Mouse (Mus musculus): ENCODE data around the gene Agl. TPM values are rescaled to one million over a fixed set of nuclear protein-coding genes. Genes with fewer than 3 reads are reported as not detected.
"Not testable (repeated sequence)": the region's sequence is repeated elsewhere in the genome, so short reads cannot be mapped to it uniquely, and the experiment has no call there.

Gene Agl
- polyA plus RNA-seq, 1 experiment, result 1.0 TPM

DNA sequence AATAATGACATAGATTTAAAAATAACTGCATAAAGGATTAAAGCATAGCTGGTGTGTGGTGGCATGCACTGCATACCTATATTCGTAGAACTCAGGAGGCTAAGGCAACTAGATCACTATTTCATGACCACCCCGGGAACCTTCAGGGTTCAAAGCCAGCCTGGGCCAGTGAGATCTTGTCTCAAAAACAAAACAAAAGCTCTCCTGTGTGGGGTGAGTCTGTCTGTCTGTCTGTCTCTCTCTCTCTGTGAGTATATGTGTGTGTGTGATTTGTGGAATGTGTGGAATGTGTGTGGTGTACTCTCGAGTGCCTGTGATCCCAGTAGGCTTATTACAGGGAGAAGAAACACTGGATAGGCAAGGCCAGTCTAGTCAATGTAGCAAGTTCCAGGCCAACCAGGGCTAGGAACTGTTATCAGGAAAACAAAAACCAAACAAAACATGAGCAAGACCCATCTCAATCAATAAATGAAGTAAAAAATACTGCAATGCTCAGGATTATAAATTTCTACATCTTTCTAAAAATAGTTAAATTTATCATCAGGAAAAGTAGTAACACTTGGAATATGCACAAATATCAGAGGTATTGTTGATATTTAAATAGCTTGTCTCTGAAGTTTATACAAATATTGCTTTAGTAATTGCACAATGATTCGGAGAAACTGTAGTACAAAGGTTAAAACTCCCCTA, 9.0 kb downstream of the Agl start:
- Histone ChIP-seq H3K27me3 (replicated peaks) (no peaks in the 10 kb centered on the region), H3K4me3 (replicated peaks) (no peak overlapping the region), H3K4me1 (peaks cover 17% of the 10 kb centered on the region), H3K9me3 (no peaks in the 10 kb centered on the region), H3K36me3 (replicated peaks; ENCODE audit: low read length) (peaks cover 72% of the 10 kb centered on the region)
- TF ChIP-seq GATA1 (IDR thresholded peaks at IDR 0.05; ENCODE audit: borderline replicate concordance, low read length) (no peak), FLI1 (IDR thresholded peaks at IDR 0.05; ENCODE audit: low read length) (no peak)

DNA sequence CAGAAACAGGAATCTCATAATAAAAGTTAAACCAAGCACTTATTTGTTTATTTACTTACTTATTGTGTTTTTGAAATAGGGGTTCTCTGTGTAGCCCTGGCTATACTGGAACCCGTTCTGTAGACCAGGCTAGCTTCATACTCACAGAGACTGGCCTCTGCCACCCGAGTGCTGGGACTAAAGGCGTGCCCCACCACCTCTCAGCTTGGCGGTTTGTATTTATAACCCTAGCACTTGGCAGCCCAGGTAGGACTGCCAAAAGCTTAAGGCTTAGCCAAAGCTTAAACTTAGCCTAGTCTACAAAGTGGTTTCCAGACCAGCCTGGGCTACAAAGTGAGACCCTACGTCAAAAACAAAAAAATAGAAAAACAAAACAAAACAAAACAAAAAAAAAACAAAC, 19.1 kb downstream of the Agl start:
- TF ChIP-seq FLI1 (IDR thresholded peaks at IDR 0.05; ENCODE audit: low read length), result no peak
- TF ChIP-seq GATA1 (IDR thresholded peaks at IDR 0.05; ENCODE audit: borderline replicate concordance, low read length), result no peak
- Histone ChIP-seq H3K4me1 (no peaks in the 10 kb centered on the region), H3K27me3 (replicated peaks) (no peaks in the 10 kb centered on the region), H3K9me3 (no peaks in the 10 kb centered on the region), H3K4me3 (replicated peaks) (no peak overlapping the region), H3K36me3 (replicated peaks; ENCODE audit: low read length) (peaks cover 91% of the 10 kb centered on the region)

DNA sequence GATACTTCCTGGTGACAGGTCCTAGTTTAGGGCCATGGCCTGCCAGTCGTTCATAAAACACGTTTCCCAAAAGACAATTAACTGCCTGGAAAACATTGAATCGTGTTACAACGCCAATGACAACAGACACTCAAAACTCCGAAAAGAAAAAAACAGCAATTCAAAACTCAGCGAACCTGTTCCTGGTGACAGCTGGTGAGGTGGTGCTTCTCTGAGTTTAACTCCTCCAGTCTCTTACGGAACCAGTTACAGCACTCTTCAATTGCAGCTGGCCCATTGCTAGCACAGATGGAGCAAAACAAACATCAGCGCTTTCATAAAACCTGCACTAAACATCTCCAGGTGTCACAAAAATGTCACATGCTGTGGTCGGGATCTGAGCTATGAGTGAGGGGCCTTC, 21.4 kb downstream of the Agl start:
- H3K4me1 ChIP-seq, result no peaks in the 10 kb centered on the region
- TF ChIP-seq GATA1 (IDR thresholded peaks at IDR 0.05; ENCODE audit: borderline replicate concordance, low read length) (no peak), FLI1 (IDR thresholded peaks at IDR 0.05; ENCODE audit: low read length) (no peak)
- no peak overlapping the region for H3K4me3 ChIP-seq (replicated peaks)
- no peaks in the 10 kb centered on the region for H3K27me3 ChIP-seq (replicated peaks)
- peaks cover 97% of the 10 kb centered on the region for H3K36me3 ChIP-seq (replicated peaks; ENCODE audit: low read length)
- no peaks in the 10 kb centered on the region for H3K9me3 ChIP-seq

DNA sequence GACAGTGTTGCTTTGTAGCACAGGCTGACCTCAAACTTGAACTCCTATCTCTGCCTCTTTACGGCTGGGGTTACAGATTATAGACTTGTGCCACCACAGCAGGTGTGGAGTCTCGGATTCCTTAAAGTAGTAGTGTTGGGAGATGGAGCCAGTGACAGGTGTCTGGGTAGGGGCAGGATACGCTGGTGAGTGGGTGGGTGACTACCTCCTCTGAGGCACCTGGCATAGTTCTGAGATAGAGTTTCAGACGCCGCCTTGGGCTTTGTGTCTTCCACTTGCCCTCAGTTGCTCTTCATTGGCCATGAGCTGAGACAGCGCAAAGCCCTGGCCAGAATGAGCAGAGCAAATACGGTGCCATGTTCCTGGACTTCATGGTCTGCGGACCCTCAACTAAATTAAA, 22.1 kb downstream of the Agl start:
- H3K36me3 ChIP-seq (replicated peaks; ENCODE audit: low read length), result peaks cover 97% of the 10 kb centered on the region
- H3K4me1 ChIP-seq, result no peaks in the 10 kb centered on the region
- H3K27me3 ChIP-seq (replicated peaks), result no peaks in the 10 kb centered on the region
- TF ChIP-seq FLI1 (IDR thresholded peaks at IDR 0.05; ENCODE audit: low read length) (no peak), GATA1 (IDR thresholded peaks at IDR 0.05; ENCODE audit: borderline replicate concordance, low read length) (no peak)
- H3K4me3 ChIP-seq (replicated peaks), result no peak overlapping the region
- H3K9me3 ChIP-seq, result no peaks in the 10 kb centered on the region

DNA sequence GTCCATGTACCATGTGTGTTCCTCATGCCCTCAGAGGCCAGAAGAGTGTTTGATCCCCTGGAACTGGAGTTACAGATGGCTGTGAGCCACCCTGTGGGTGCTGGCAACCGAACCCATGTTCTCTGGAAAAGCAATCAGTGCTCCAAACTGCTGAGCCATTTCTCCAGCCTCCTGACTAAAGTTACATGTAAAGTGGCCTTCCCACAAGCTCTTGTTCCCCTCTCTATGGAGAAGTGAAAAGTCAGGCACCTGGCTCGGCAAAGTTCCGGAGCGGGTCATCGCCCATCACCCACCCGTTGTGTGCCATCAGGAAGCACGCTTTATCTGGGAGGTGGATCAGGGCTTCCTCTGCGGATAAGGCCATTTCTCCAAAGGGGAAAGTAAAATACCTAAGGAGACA, 23.2 kb downstream of the Agl start:
- Histone ChIP-seq H3K36me3 (replicated peaks; ENCODE audit: low read length) (peaks cover 97% of the 10 kb centered on the region), H3K27me3 (replicated peaks) (no peaks in the 10 kb centered on the region), H3K4me3 (replicated peaks) (no peak overlapping the region), H3K4me1 (no peaks in the 10 kb centered on the region), H3K9me3 (no peaks in the 10 kb centered on the region)
- no peak for TF ChIP-seq FLI1 (IDR thresholded peaks at IDR 0.05; ENCODE audit: low read length)
- TF ChIP-seq GATA1 (IDR thresholded peaks at IDR 0.05; ENCODE audit: borderline replicate concordance, low read length), result no peak

DNA sequence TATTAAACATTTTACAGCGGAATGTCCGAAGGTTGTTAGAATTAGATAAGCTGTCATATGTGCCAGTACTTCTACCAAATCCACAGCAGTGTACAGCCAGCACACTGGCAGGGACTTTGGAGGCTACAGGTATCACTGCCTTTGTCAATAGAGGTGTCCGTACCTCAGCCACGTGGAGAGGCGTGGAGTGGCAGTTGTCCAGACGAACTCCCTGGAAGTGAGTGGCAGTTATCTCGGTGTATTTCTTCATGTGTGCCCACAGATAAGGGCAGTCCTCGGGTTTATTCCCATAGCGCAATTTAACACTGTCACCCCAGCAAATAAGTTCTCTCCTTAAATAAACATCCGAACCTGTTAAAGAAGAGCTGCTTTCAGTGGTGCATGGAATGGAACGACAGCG, 23.7 kb downstream of the Agl start:
- TF ChIP-seq GATA1 (IDR thresholded peaks at IDR 0.05; ENCODE audit: borderline replicate concordance, low read length), result no peak
- no peak for TF ChIP-seq FLI1 (IDR thresholded peaks at IDR 0.05; ENCODE audit: low read length)
- Histone ChIP-seq H3K36me3 (replicated peaks; ENCODE audit: low read length) (peaks cover 97% of the 10 kb centered on the region), H3K4me3 (replicated peaks) (no peak overlapping the region), H3K27me3 (replicated peaks) (no peaks in the 10 kb centered on the region), H3K9me3 (no peaks in the 10 kb centered on the region), H3K4me1 (no peaks in the 10 kb centered on the region)

DNA sequence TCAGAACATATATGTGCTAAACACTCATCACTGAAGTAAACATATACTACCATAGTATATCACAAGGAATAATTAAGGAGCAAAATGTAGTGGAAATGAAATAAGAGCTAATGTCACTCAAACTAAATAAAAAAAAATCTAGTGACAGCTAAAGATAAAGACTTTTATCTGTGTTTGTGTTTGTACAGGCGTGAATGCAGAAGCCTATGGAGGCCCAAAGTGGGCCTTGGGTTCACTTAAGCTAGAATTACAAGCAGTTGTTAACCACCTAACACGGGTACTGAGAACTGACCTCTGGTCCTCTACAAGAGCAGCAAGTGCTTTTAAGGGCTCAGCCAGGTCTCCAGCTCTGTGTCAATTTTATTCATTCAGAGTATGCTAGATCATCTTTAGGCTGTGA, 31.0 kb downstream of the Agl start:
- Histone ChIP-seq H3K4me3 (replicated peaks) (no peak overlapping the region), H3K36me3 (replicated peaks; ENCODE audit: low read length) (peaks cover 99% of the 10 kb centered on the region), H3K4me1 (no peaks in the 10 kb centered on the region), H3K9me3 (no peaks in the 10 kb centered on the region), H3K27me3 (replicated peaks) (no peaks in the 10 kb centered on the region)
- no peak for TF ChIP-seq GATA1 (IDR thresholded peaks at IDR 0.05; ENCODE audit: borderline replicate concordance, low read length)
- TF ChIP-seq FLI1 (IDR thresholded peaks at IDR 0.05; ENCODE audit: low read length), result no peak

DNA sequence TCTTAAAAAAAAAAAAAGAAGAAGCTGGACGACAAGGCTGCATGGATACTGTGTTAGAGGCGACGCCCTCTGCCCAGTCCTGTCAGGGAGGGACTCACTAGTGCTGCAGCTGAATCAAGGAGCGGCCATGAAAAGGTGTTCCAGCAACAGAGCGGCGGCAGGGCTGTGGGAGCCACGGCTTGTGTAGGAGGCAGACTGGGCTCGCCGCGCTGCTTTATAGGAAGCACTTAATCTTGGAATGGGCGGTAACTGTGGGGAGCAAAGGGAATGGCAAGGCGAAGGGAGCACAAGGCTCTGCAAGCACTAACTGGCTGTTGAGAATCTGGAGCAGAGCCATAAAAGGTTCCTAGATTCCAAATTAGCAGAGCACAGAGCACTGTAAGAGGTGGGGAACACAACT, 34.1 kb downstream of the Agl start:
- H3K36me3 ChIP-seq (replicated peaks; ENCODE audit: low read length), result peaks cover 98% of the 10 kb centered on the region
- H3K9me3 ChIP-seq, result no peaks in the 10 kb centered on the region
- no peaks in the 10 kb centered on the region for H3K27me3 ChIP-seq (replicated peaks)
- no peak overlapping the region for H3K4me3 ChIP-seq (replicated peaks)
- TF ChIP-seq FLI1 (IDR thresholded peaks at IDR 0.05; ENCODE audit: low read length) (no peak), GATA1 (IDR thresholded peaks at IDR 0.05; ENCODE audit: borderline replicate concordance, low read length) (no peak)
- H3K4me1 ChIP-seq, result no peaks in the 10 kb centered on the region

DNA sequence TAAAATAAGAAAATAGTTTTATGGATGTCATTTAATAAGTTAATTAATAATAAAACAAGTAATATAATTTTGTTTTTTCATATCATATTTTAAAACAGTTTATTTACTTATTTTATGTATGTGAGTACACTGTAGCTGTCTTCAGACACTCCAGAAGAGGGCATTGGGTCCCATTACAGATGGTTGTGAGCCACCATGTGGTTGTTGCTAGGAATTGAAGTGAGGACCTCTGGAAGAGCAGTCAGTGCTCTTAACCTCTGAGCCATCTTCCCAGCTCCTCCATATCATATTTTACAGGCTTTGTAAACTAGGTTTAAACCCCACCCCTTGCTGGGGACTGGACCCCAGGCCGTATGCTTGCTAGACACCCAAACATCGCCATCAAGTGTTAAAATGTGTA, 36.4 kb downstream of the Agl start:
- Histone ChIP-seq H3K27me3 (replicated peaks) (no peaks in the 10 kb centered on the region), H3K9me3 (no peaks in the 10 kb centered on the region), H3K4me3 (replicated peaks) (no peak overlapping the region), H3K36me3 (replicated peaks; ENCODE audit: low read length) (peaks cover 90% of the 10 kb centered on the region), H3K4me1 (no peaks in the 10 kb centered on the region)
- TF ChIP-seq GATA1 (IDR thresholded peaks at IDR 0.05; ENCODE audit: borderline replicate concordance, low read length) (no peak), FLI1 (IDR thresholded peaks at IDR 0.05; ENCODE audit: low read length) (no peak)

DNA sequence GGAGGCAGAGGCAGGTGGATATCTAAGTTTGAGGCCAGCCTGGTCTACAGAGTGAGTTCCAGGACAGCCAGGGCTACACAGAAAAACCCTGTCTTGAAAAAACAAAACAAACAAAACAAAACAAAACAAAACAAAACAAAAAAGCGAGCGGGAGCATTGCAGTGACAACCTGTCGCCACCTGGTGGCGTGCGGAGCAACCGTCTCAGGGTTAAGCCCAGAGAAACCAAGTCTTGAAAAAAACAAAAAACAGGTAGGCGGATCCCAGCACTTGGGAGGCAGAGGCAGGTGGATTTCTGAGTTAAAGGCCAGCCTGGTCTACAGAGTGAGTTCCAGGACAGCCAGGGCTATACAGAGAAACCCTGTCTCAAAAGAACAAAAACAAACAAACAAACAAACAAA, 41.0 kb downstream of the Agl start:
- not testable (repeated sequence) for H3K9me3 ChIP-seq; H3K4me3 ChIP-seq (replicated peaks); H3K4me1 ChIP-seq; H3K27me3 ChIP-seq (replicated peaks)
- H3K36me3 ChIP-seq (replicated peaks; ENCODE audit: low read length), result peaks cover 58% of the 10 kb centered on the region

DNA sequence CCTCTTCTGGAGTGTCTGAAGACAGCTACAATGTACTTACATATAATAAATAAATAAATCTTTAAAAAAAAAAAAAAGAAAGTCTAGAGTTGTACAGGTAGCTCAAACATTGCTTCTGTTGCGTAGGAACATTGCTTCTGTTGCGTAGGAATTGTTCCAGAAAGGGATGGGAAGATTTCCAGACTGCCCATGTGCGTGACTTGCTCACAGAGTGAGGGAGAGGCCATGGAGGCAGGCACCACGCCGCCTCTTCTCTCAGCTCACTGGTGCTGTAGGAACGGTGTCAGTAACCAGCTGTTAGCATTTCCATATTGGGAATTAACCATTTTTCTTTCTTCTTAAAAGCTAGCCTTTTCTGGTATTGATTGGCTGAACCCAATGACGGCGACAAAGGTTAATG, 55.1 kb downstream of the Agl start:
- Histone ChIP-seq H3K27me3 (replicated peaks) (no peaks in the 10 kb centered on the region), H3K36me3 (replicated peaks; ENCODE audit: low read length) (peaks cover 82% of the 10 kb centered on the region), H3K4me3 (replicated peaks) (no peak overlapping the region), H3K9me3 (no peaks in the 10 kb centered on the region), H3K4me1 (peaks cover 13% of the 10 kb centered on the region)
- no peak for TF ChIP-seq FLI1 (IDR thresholded peaks at IDR 0.05; ENCODE audit: low read length)
- TF ChIP-seq GATA1 (IDR thresholded peaks at IDR 0.05; ENCODE audit: borderline replicate concordance, low read length), result no peak

All from megakaryocyte, embryonic 14.5 days (primary cell).